Mouse (Mus musculus) cerebellum, postnatal 25 days (tissue): ENCODE results near the gene Rft1.
A peak's percentile ranks its signal among the peaks of the same experiment; 100 is the strongest.
"Not testable (repeated sequence)": the region's sequence is repeated elsewhere in the genome, so short reads cannot be mapped to it uniquely, and the experiment has no call there.

ENCODE experiments used
- DNase-seq, 2 experiments: peaks; one replicate each; pipeline ENCODE4 v3.0.0; 2021; ENCODE audit warnings: mixed read lengths in 2 of 2

Gene Rft1

GRCm38 (mm10) chr14:30674947-30675346 is 20.8 kb downstream of the Rft1 start:
- DNase-seq = no peak

GRCm38 (mm10) chr14:30682131-30682530 is 28.0 kb downstream of the Rft1 start:
- DNase-seq = no peak

GRCm38 (mm10) chr14:30690685-30691084 is 36.5 kb downstream of the Rft1 start:
- DNase-seq = no peak

- no peak for DNase-seq
These were observed 38.3 kb downstream of the Rft1 start for GRCm38 (mm10) chr14:30692439-30692838.

- no peak for DNase-seq
These were observed 40.6 kb downstream of the Rft1 start for GRCm38 (mm10) chr14:30694786-30695185.

GRCm38 (mm10) chr14:30695609-30696008 is 41.4 kb downstream of the Rft1 start:
- DNase-seq = peak; percentile 86 to 91

GRCm38 (mm10) chr14:30697407-30698052 is 43.4 kb downstream of the Rft1 start:
- no peak for DNase-seq

- DNase-seq = peak; percentile 52 to 74
These were observed 45.5 kb downstream of the Rft1 start for GRCm38 (mm10) chr14:30699656-30700055.

- DNase-seq = no peak
These were observed 48.4 kb downstream of the Rft1 start for GRCm38 (mm10) chr14:30702512-30702911.

- no peak for DNase-seq
These were observed 48.9 kb downstream of the Rft1 start for GRCm38 (mm10) chr14:30703079-30703478.

- DNase-seq = no peak
These were observed 50.1 kb downstream of the Rft1 start for GRCm38 (mm10) chr14:30704098-30704855.

- DNase-seq = no peak
These were observed 57.7 kb downstream of the Rft1 start for GRCm38 (mm10) chr14:30711892-30712291.

- no peak for DNase-seq
These were observed 59.6 kb downstream of the Rft1 start for GRCm38 (mm10) chr14:30713769-30714168.

GRCm38 (mm10) chr14:30714799-30715617 is 60.8 kb downstream of the Rft1 start, which contains the start of gene Sfmbt1:
Sfmbt1 (plus strand) TSS chr14:30714849.
- DNase-seq = peak in 1 of 2 experiments; percentile 93

GRCm38 (mm10) chr14:30715618-30716050 is 61.5 kb downstream of the Rft1 start:
- peak in 1 of 2 experiments; percentile 89 for DNase-seq

GRCm38 (mm10) chr14:30716051-30716952 is 62.1 kb downstream of the Rft1 start:
- DNase-seq = peak; percentile 80 to 85

- DNase-seq = peak in 1 of 2 experiments; percentile 13
These were observed 62.8 kb downstream of the Rft1 start for GRCm38 (mm10) chr14:30716953-30717285.

- DNase-seq = not testable (repeated sequence)
These were observed 64.5 kb downstream of the Rft1 start for GRCm38 (mm10) chr14:30718696-30719095.

- DNase-seq = no peak
These were observed 65.4 kb downstream of the Rft1 start for GRCm38 (mm10) chr14:30719514-30719913.

- DNase-seq = no peak
These were observed 67.7 kb downstream of the Rft1 start for GRCm38 (mm10) chr14:30721850-30722249.

GRCm38 (mm10) chr14:30722406-30722805 is 68.2 kb downstream of the Rft1 start:
- DNase-seq = no peak

GRCm38 (mm10) chr14:30731896-30732295 is 77.7 kb downstream of the Rft1 start:
- no peak for DNase-seq
